Mouse (Mus musculus): ENCODE measurements around the gene Ppp1r9a. TPM values are rescaled to one million over a fixed set of nuclear protein-coding genes. Genes with fewer than 3 reads are reported as not detected.
A peak's percentile ranks its signal among the peaks of the same experiment; 100 is the strongest.
"Not testable (repeated sequence)": the region's sequence is repeated elsewhere in the genome, so short reads cannot be mapped to it uniquely, and the experiment has no call there.

The Ppp1r9a gene
- 11.7 and 13.2 TPM in 2 replicates for polyA plus RNA-seq (2015; fragmentation: Nextera tagmentation; extraction: Ambion mirVana)

GRCm38 (mm10) chr6:4902674-4903324, at the start of gene Ppp1r9a:
Gene Ppp1r9a (plus strand): TSS chr6:4902917.
- Histone ChIP-seq H3K9ac (ENCODE audit: low read length) (peak within 1 kb of the TSS; percentile 92), H3K27me3 (ENCODE audit: control insufficient read depth, insufficient read depth, low read length) (no peaks in the 10 kb centered on the region), H3K4me2 (ENCODE audit: low read depth, low read length) (peak within 1 kb of the TSS; percentile 85), H3K27ac (ENCODE audit: low read length) (peak within 1 kb of the TSS; percentile 90), H3K4me3 (ENCODE audit: low read length) (peak within 1 kb of the TSS; percentile 88), H3K9me3 (replicated peaks; ENCODE audit: control insufficient read depth, low read length) (no peaks in the 10 kb centered on the region), H3K4me1 (ENCODE audit: control insufficient read depth, insufficient read depth, low read length) (peaks cover 8% of the 10 kb centered on the region; the same call in 1 of the 2 replicates), H3K36me3 (ENCODE audit: control insufficient read depth, insufficient read depth) (no peaks in the 10 kb centered on the region)
- ATAC-seq (replicated peaks; ENCODE audit: extremely low read depth, insufficient read depth, low FRiP score), result peak; percentile 75
- under 1% methylated on average over 33 of the region's 49 CpGs for WGBS

DNA sequence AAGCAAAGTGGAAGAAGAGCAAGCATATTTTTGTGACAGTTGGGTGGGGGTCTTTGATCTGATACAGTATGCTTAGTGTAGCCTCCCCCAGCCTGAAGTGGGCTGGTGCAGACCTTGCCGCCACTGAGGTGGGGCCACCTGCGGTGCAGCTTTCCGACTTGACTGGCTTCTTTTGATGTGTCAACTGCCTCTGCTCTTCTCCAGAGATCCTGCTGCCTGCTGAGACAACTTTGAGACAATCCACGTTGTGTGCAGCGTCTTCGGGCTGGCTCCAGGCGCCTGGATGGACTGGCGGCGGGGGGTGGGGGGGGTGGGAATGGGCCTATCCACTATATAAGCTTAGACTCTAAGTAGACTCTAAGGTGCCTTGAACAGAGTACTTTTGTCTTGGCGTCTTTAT, 47.5 kb upstream of the Ppp1r9a start:
- Histone ChIP-seq H3K4me1 (ENCODE audit: control insufficient read depth, insufficient read depth, low read length) (no peaks in the 10 kb centered on the region), H3K9ac (ENCODE audit: low read length) (no peak overlapping the region), H3K27me3 (ENCODE audit: control insufficient read depth, insufficient read depth, low read length) (no peaks in the 10 kb centered on the region), H3K36me3 (ENCODE audit: control insufficient read depth, insufficient read depth) (no peaks in the 10 kb centered on the region), H3K4me3 (ENCODE audit: low read length) (no peak overlapping the region), H3K4me2 (ENCODE audit: low read depth, low read length) (no peak overlapping the region), H3K27ac (ENCODE audit: low read length) (no peak overlapping the region), H3K9me3 (replicated peaks; ENCODE audit: control insufficient read depth, low read length) (no peaks in the 10 kb centered on the region)
- ATAC-seq (replicated peaks; ENCODE audit: extremely low read depth, insufficient read depth, low FRiP score), result no peak
- 74% methylated on average over 10 of the region's 10 CpGs for WGBS

- H3K4me2 ChIP-seq (ENCODE audit: low read depth, low read length), result no peak overlapping the region
- no peak overlapping the region for H3K27ac ChIP-seq (ENCODE audit: low read length)
- H3K36me3 ChIP-seq (ENCODE audit: control insufficient read depth, insufficient read depth), result no peaks in the 10 kb centered on the region
- no peak overlapping the region for H3K4me3 ChIP-seq (ENCODE audit: low read length)
- no peak for ATAC-seq (replicated peaks; ENCODE audit: extremely low read depth, insufficient read depth, low FRiP score)
- no peak overlapping the region for H3K9ac ChIP-seq (ENCODE audit: low read length)
- H3K4me1 ChIP-seq (ENCODE audit: control insufficient read depth, insufficient read depth, low read length), result no peaks in the 10 kb centered on the region
- 92% methylated on average over 11 of the region's 11 CpGs for WGBS
- H3K27me3 ChIP-seq (ENCODE audit: control insufficient read depth, insufficient read depth, low read length), result no peaks in the 10 kb centered on the region
- H3K9me3 ChIP-seq (replicated peaks; ENCODE audit: control insufficient read depth, low read length), result no peaks in the 10 kb centered on the region
Observed at GRCm38 (mm10) chr6:4856919-4857318, 45.8 kb upstream of the Ppp1r9a start.

GRCm38 (mm10) chr6:4884316-4884715, 18.4 kb upstream of the Ppp1r9a start:
- H3K27me3 ChIP-seq (ENCODE audit: control insufficient read depth, insufficient read depth, low read length), result no peaks in the 10 kb centered on the region
- no peaks in the 10 kb centered on the region for H3K4me1 ChIP-seq (ENCODE audit: control insufficient read depth, insufficient read depth, low read length)
- H3K4me3 ChIP-seq (ENCODE audit: low read length), result no peak overlapping the region
- WGBS, result 42% methylated on average over 3 of the region's 3 CpGs
- ATAC-seq (replicated peaks; ENCODE audit: extremely low read depth, insufficient read depth, low FRiP score), result no peak
- H3K9ac ChIP-seq (ENCODE audit: low read length), result no peak overlapping the region
- no peak overlapping the region for H3K27ac ChIP-seq (ENCODE audit: low read length)
- H3K9me3 ChIP-seq (replicated peaks; ENCODE audit: control insufficient read depth, low read length), result no peaks in the 10 kb centered on the region
- no peaks in the 10 kb centered on the region for H3K36me3 ChIP-seq (ENCODE audit: control insufficient read depth, insufficient read depth)
- H3K4me2 ChIP-seq (ENCODE audit: low read depth, low read length), result no peak overlapping the region

- Histone ChIP-seq H3K9ac (ENCODE audit: low read length) (no peak overlapping the region), H3K4me1 (ENCODE audit: control insufficient read depth, insufficient read depth, low read length) (no peaks in the 10 kb centered on the region), H3K4me2 (ENCODE audit: low read depth, low read length) (no peak overlapping the region), H3K36me3 (ENCODE audit: control insufficient read depth, insufficient read depth) (no peaks in the 10 kb centered on the region), H3K27me3 (ENCODE audit: control insufficient read depth, insufficient read depth, low read length) (no peaks in the 10 kb centered on the region), H3K4me3 (ENCODE audit: low read length) (no peak overlapping the region), H3K9me3 (replicated peaks; ENCODE audit: control insufficient read depth, low read length) (no peaks in the 10 kb centered on the region), H3K27ac (ENCODE audit: low read length) (no peak overlapping the region)
- 59% methylated on average over 9 of the region's 9 CpGs for WGBS
- ATAC-seq (replicated peaks; ENCODE audit: extremely low read depth, insufficient read depth, low FRiP score), result no peak
Observed at GRCm38 (mm10) chr6:4889544-4889943, 13.2 kb upstream of the Ppp1r9a start.

DNA sequence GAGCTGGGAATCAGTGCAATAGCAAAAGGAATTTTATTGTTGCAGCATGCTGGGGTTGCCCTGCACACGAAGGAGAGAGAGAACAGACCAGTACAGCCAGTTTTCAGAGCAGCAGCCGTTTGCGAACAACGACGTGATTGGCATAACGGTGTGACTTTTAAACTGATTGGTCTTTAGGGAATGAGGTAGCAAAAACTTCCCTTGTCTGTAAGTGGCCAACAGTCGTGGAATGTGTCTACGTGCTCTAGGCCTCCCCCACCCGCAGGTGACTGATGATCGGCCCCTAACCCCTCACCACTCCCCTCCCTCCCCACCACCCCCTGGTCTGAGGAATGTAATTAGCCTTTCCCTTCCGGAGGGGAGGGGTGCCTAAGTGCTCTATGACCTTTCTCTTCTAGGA, 10.3 kb upstream of the Ppp1r9a start:
- H3K36me3 ChIP-seq (ENCODE audit: control insufficient read depth, insufficient read depth), result no peaks in the 10 kb centered on the region
- 56% methylated on average over 11 of the region's 11 CpGs for WGBS
- ATAC-seq (replicated peaks; ENCODE audit: extremely low read depth, insufficient read depth, low FRiP score), result no peak
- H3K9ac ChIP-seq (ENCODE audit: low read length), result no peak overlapping the region
- H3K4me3 ChIP-seq (ENCODE audit: low read length), result no peak overlapping the region
- H3K27me3 ChIP-seq (ENCODE audit: control insufficient read depth, insufficient read depth, low read length), result no peaks in the 10 kb centered on the region
- H3K9me3 ChIP-seq (replicated peaks; ENCODE audit: control insufficient read depth, low read length), result no peaks in the 10 kb centered on the region
- H3K4me2 ChIP-seq (ENCODE audit: low read depth, low read length), result no peak overlapping the region
- H3K27ac ChIP-seq (ENCODE audit: low read length), result no peak overlapping the region
- H3K4me1 ChIP-seq (ENCODE audit: control insufficient read depth, insufficient read depth, low read length), result no peaks in the 10 kb centered on the region

DNA sequence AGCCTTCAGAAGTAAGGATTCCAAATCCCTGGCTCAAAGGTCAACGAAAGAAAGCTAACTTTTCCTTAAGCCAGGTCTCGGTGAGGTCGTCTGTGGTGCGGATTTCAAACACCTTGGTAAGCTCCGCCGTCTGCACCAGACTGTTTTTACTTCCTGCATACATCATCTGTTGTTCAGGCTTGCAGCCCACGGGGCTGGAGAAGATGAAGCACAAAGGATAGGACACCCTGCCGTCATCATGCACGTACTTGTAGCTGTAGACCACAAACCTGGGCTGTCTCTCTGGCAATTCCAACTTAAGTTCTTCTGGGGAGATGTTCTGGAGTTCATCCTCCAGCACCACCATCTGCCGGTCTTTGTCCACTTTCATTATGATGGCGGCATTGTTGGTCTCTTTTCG, 9.4 kb upstream of the Ppp1r9a start:
- H3K4me2 ChIP-seq (ENCODE audit: low read depth, low read length), result not testable (repeated sequence)
- 57% methylated on average over 12 of the region's 12 CpGs for WGBS

GRCm38 (mm10) chr6:4899906-4900305, 2.8 kb upstream of the Ppp1r9a start:
- Histone ChIP-seq H3K9me3 (replicated peaks; ENCODE audit: control insufficient read depth, low read length) (no peaks in the 10 kb centered on the region), H3K4me1 (ENCODE audit: control insufficient read depth, insufficient read depth, low read length) (peaks cover 4% of the 10 kb centered on the region; the same call in 1 of the 2 replicates), H3K27ac (ENCODE audit: low read length) (no peak overlapping the region), H3K4me3 (ENCODE audit: low read length) (no peak overlapping the region), H3K36me3 (ENCODE audit: control insufficient read depth, insufficient read depth) (no peaks in the 10 kb centered on the region), H3K4me2 (ENCODE audit: low read depth, low read length) (no peak overlapping the region), H3K27me3 (ENCODE audit: control insufficient read depth, insufficient read depth, low read length) (no peaks in the 10 kb centered on the region), H3K9ac (ENCODE audit: low read length) (no peak overlapping the region)
- WGBS, result 71% methylated on average over 6 of the region's 6 CpGs
- ATAC-seq (replicated peaks; ENCODE audit: extremely low read depth, insufficient read depth, low FRiP score), result no peak

More for the DNA sequence above, 9.4 kb upstream of the Ppp1r9a start:
- H3K27ac ChIP-seq (ENCODE audit: low read length); H3K4me3 ChIP-seq (ENCODE audit: low read length); H3K4me1 ChIP-seq (ENCODE audit: control insufficient read depth, insufficient read depth, low read length); ATAC-seq (replicated peaks; ENCODE audit: extremely low read depth, insufficient read depth, low FRiP score); H3K9ac ChIP-seq (ENCODE audit: low read length); H3K9me3 ChIP-seq (replicated peaks; ENCODE audit: control insufficient read depth, low read length); H3K36me3 ChIP-seq (ENCODE audit: control insufficient read depth, insufficient read depth); H3K27me3 ChIP-seq (ENCODE audit: control insufficient read depth, insufficient read depth, low read length): not testable (repeated sequence)

DNA sequence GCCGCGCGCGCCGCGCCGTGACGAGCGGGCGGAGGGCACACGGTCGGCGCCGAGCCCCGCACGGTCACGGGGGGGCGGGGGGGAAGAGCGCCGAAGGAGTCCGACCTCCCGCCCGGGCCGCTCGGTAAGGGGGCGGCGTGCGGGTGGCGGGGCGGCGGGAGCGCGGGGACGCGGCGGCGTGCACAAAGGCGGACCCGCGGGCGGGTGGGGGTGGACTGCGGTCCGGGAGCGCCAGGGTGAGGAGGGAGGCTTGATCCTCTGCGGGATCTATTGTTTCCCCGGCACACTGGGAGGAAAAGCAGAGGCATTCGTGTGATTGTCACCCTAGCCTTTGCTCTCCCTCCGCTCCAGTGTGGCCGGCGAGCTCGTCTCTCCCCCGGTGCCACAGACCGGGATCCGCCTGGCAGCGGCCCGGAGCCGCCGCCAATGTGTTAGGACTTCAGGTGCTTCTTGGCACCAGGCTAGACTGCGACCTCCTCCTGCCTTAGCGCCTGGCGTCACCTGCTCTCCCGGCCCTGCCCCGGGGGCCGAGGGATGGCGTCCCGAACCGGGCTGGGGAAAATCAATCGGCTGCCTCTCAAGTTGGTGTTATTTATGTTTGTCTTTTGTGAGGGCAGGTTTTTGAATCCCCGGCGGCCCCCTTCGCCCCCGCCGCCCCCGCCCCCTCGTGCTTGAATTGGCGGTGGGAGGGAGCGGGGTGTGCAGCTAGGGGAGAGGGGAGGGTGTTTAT, 773 bp downstream of the Ppp1r9a start:
- Histone ChIP-seq H3K9me3 (replicated peaks; ENCODE audit: control insufficient read depth, low read length) (no peaks in the 10 kb centered on the region), H3K4me3 (ENCODE audit: low read length) (peak overlapping the region; percentile 88), H3K36me3 (ENCODE audit: control insufficient read depth, insufficient read depth) (no peaks in the 10 kb centered on the region), H3K27ac (ENCODE audit: low read length) (peak overlapping the region; percentile 90), H3K27me3 (ENCODE audit: control insufficient read depth, insufficient read depth, low read length) (no peaks in the 10 kb centered on the region), H3K4me2 (ENCODE audit: low read depth, low read length) (peak overlapping the region; percentile 85), H3K9ac (ENCODE audit: low read length) (peak overlapping the region; percentile 92), H3K4me1 (ENCODE audit: control insufficient read depth, insufficient read depth, low read length) (peaks cover 8% of the 10 kb centered on the region; the same call in 1 of the 2 replicates)
- peak; percentile 74 for ATAC-seq (replicated peaks; ENCODE audit: extremely low read depth, insufficient read depth, low FRiP score)
- WGBS, result under 1% methylated on average over 58 of the region's 77 CpGs

Measured in heart, embryonic 16.5 days (tissue).